In genomic region chr14:30865311-30865710, GRCm38 (mm10) we compare ENCODE assay signal across 13 mouse cellular contexts. TPM values are rescaled to one million over a fixed set of nuclear protein-coding genes. Genes with fewer than 3 reads are reported as not detected.
DNase-seq lines count a peak whose midpoint lies in the region; ATAC-seq and TF ChIP-seq lines count a peak whose summit lies in the region.
"Had no signal": no experiment of that assay in that cellular context is flagged by ENCODE, and none has a peak within 500 bp of the region (broad histone marks: within the 10 kb centered on the region; RNA-seq: fewer than 3 reads in every experiment).

No protein-coding gene starts in this region.

- WGBS in forebrain, embryonic 14.5 days, result 64% methylated on average over 3 of the region's 3 CpGs
- WGBS in forebrain, embryonic 16.5 days, result 72% methylated on average over 3 of the region's 3 CpGs

- intact Hi-C loops in left cerebral cortex, adult 2 months (cut with DNase I), result loop anchor here (5.0 to 10.0 kb wide), 3 partner anchors 38 to 271 kb away; partner anchors contain the start of genes Sfmbt1 and Tmem110
- intact Hi-C loops in left cerebral cortex, postnatal 36 days (cut with DNase I), result loop anchor here (10.0 kb wide), 1 partner anchor 171 kb away; no protein-coding TSS in a partner anchor

- no peak overlapping the region for H3K9ac ChIP-seq in forebrain, embryonic 14.5 days (ENCODE audit: low read length)
- H3K9ac ChIP-seq in forebrain, embryonic 16.5 days (replicated peaks; ENCODE audit: low read depth, low read length), result no peak overlapping the region
- H3K9ac ChIP-seq: embryonic facial prominence, embryonic 13.5 days; midbrain, embryonic 13.5 days had no signal

- H3K4me2 ChIP-seq in forebrain, embryonic 14.5 days (ENCODE audit: low read length), result no peak overlapping the region
- H3K4me2 ChIP-seq in forebrain, embryonic 16.5 days (ENCODE audit: low read length), result no peak overlapping the region
- H3K4me2 ChIP-seq: embryonic facial prominence, embryonic 13.5 days; midbrain, embryonic 13.5 days had no signal

- H3K4me1 ChIP-seq in forebrain, embryonic 14.5 days (ENCODE audit: control insufficient read depth, insufficient read depth, low read length), result no peaks in the 10 kb centered on the region
- H3K4me1 ChIP-seq in forebrain, embryonic 16.5 days (replicated peaks; ENCODE audit: control insufficient read depth, insufficient read depth, low read length), result no peaks in the 10 kb centered on the region
- H3K4me1 ChIP-seq in E14TG2a.4 (replicated peaks; ENCODE audit: low read depth, low read length), result peaks cover 39% of the 10 kb centered on the region
- H3K4me1 ChIP-seq in embryonic fibroblast, embryonic 13.5 days (ENCODE audit: control insufficient read depth, insufficient read depth, low read length), result no peaks in the 10 kb centered on the region
- H3K4me1 ChIP-seq: midbrain, embryonic 13.5 days had no signal

- H3K27me3 ChIP-seq in forebrain, embryonic 14.5 days (replicated peaks; ENCODE audit: control insufficient read depth, insufficient read depth, low read length), result no peaks in the 10 kb centered on the region
- H3K27me3 ChIP-seq in forebrain, embryonic 16.5 days (replicated peaks; ENCODE audit: control insufficient read depth, insufficient read depth, low read length), result no peaks in the 10 kb centered on the region
- H3K27me3 ChIP-seq in E14TG2a.4 (ENCODE audit: insufficient read depth, low read length), result no peaks in the 10 kb centered on the region
- H3K27me3 ChIP-seq: embryonic facial prominence, embryonic 13.5 days; midbrain, embryonic 13.5 days had no signal

- peak; percentile 56 for TF ChIP-seq CTCF in left cerebral cortex, adult 2 months (IDR thresholded peaks at IDR 0.05)
- peak; percentile 38 for TF ChIP-seq CTCF in E14TG2a.4 (conservative IDR thresholded peaks at IDR 0.05; ENCODE audit: low read length)
- peak; percentile 26; the same call in 1 of the 2 replicates for TF ChIP-seq CTCF in embryonic fibroblast, embryonic 13.5 days (IDR thresholded peaks at IDR 0.05; ENCODE audit: borderline replicate concordance, insufficient read depth, low read length)

- no peaks in the 10 kb centered on the region for H3K9me3 ChIP-seq in forebrain, embryonic 14.5 days (replicated peaks; ENCODE audit: control insufficient read depth, low read length)
- no peaks in the 10 kb centered on the region for H3K9me3 ChIP-seq in forebrain, embryonic 16.5 days (ENCODE audit: control insufficient read depth, low read length)
- no peaks in the 10 kb centered on the region for H3K9me3 ChIP-seq in E14TG2a.4 (ENCODE audit: low read length)
- H3K9me3 ChIP-seq: embryonic facial prominence, embryonic 13.5 days; midbrain, embryonic 13.5 days had no signal

- DNase-seq in forebrain, embryonic 14.5 days (ENCODE audit: low spot score), result peak; percentile 36
- no peak for DNase-seq in left cerebral cortex, adult 2 months (ENCODE audit: extremely low spot score in 1 of 2, low spot score in 2 of 2)
- DNase-seq in left cerebral cortex, postnatal 36 days (ENCODE audit: low spot score in 2 of 2), result no peak
- DNase-seq: adrenal gland, postnatal 36 days; gastrocnemius, postnatal 36 days had no signal

- no peak overlapping the region for H3K4me3 ChIP-seq in forebrain, embryonic 14.5 days (ENCODE audit: low read depth, low read length)
- no peak overlapping the region for H3K4me3 ChIP-seq in forebrain, embryonic 16.5 days (replicated peaks; ENCODE audit: low read length)
- no peak overlapping the region for H3K4me3 ChIP-seq in left cerebral cortex, adult 2 months
- H3K4me3 ChIP-seq in E14TG2a.4 (replicated peaks; ENCODE audit: low read length), result no peak overlapping the region
- no peak overlapping the region for H3K4me3 ChIP-seq in embryonic fibroblast, embryonic 13.5 days (ENCODE audit: insufficient read depth, low read length)
- H3K4me3 ChIP-seq: embryonic facial prominence, embryonic 13.5 days; midbrain, embryonic 13.5 days had no signal

- ATAC-seq in forebrain, embryonic 14.5 days, result no peak
- ATAC-seq in forebrain, embryonic 16.5 days, result no peak
- no peak for ATAC-seq in megakaryocyte, adult 5-6 weeks (ENCODE audit: poor library complexity, severe bottlenecking)
- no peak for ATAC-seq in megakaryocyte-erythroid progenitor cell, adult 5-6 weeks (replicated peaks; ENCODE audit: low FRiP score, low TSS enrichment, poor library complexity, severe bottlenecking)
- ATAC-seq: inflammation-experienced regulatory T-cells, adult 6 months; midbrain, embryonic 13.5 days had no signal

- TF ChIP-seq POLR2A in embryonic fibroblast, embryonic 13.5 days (IDR thresholded peaks at IDR 0.05; ENCODE audit: low read depth, low read length), result no peak

- no peak overlapping the region for H3K27ac ChIP-seq in forebrain, embryonic 14.5 days (ENCODE audit: low read depth, low read length)
- H3K27ac ChIP-seq in forebrain, embryonic 16.5 days (ENCODE audit: low read length), result no peak overlapping the region
- no peak overlapping the region for H3K27ac ChIP-seq in left cerebral cortex, adult 2 months
- H3K27ac ChIP-seq in embryonic fibroblast, embryonic 13.5 days (ENCODE audit: insufficient read depth, low read length), result no peak overlapping the region
- H3K27ac ChIP-seq: embryonic facial prominence, embryonic 13.5 days; midbrain, embryonic 13.5 days had no signal

- H3K36me3 ChIP-seq in forebrain, embryonic 14.5 days (ENCODE audit: control insufficient read depth, insufficient read depth, low read length), result peaks cover 4% of the 10 kb centered on the region; the same call in 1 of the 2 replicates
- no peaks in the 10 kb centered on the region for H3K36me3 ChIP-seq in forebrain, embryonic 16.5 days (ENCODE audit: control insufficient read depth, insufficient read depth)
- H3K36me3 ChIP-seq in E14TG2a.4 (ENCODE audit: insufficient read depth, low read length), result peaks cover 53% of the 10 kb centered on the region

RNA-seq across cellular contexts. Expression of gene Mustn1, which starts 13.7 kb away (rescaled TPM):
- 0.74 and 1.0 TPM in 2 replicates for polyA plus RNA-seq in forebrain, embryonic 14.5 days (2014; fragmentation: Nextera tagmentation; extraction: Ambion mirVana)
- polyA plus RNA-seq in forebrain, embryonic 16.5 days (2015; fragmentation: Nextera tagmentation; extraction: Ambion mirVana), result 0.46 and 0.90 TPM in 2 replicates
- total RNA-seq in left cerebral cortex, adult 2 months (2021), result 1 to 10 TPM; 2.1 to 3.5 TPM
- total RNA-seq in left cerebral cortex, postnatal 36 days (2021), result 1 to 10 TPM; 3.0 to 4.5 TPM
- polyA plus RNA-seq in embryonic fibroblast, embryonic 13.5 days (2011; ENCODE audit: insufficient read length, low read depth, missing spikeins), result 2.9 and 4.9 TPM in 2 replicates
- 0.91 and 1.8 TPM in 2 replicates for total RNA-seq in megakaryocyte, adult 5-6 weeks (2015)
- total RNA-seq in megakaryocyte, adult 5-6 weeks (2017), result 0.16 TPM in 1 of 2 replicates, not detected in the other
- total RNA-seq in megakaryocyte-erythroid progenitor cell, adult 5-6 weeks (2014; fragmentation: Nextera tagmentation), result 0.52 and 1.4 TPM in 2 replicates
- 1.2 TPM in 1 of 2 replicates, not detected in the other for total RNA-seq in megakaryocyte-erythroid progenitor cell, adult 5-6 weeks (2017)

RNA-seq across cellular contexts. Expression of gene Itih4, which starts 21.0 kb away (rescaled TPM):
- not detected in 2 replicates for polyA plus RNA-seq in forebrain, embryonic 14.5 days (2014; fragmentation: Nextera tagmentation; extraction: Ambion mirVana)
- polyA plus RNA-seq in forebrain, embryonic 16.5 days (2015; fragmentation: Nextera tagmentation; extraction: Ambion mirVana), result not detected in 2 replicates
- under 1 TPM in 1 of 2 experiments, not detected in 1; 0.12 TPM for total RNA-seq in left cerebral cortex, adult 2 months (2021)
- total RNA-seq in left cerebral cortex, postnatal 36 days (2021), result not detected
- 0.13 TPM in 1 of 2 replicates, not detected in the other for polyA plus RNA-seq in embryonic fibroblast, embryonic 13.5 days (2011; ENCODE audit: insufficient read length, low read depth, missing spikeins)
- total RNA-seq in megakaryocyte, adult 5-6 weeks (2015), result not detected in 2 replicates
- total RNA-seq in megakaryocyte, adult 5-6 weeks (2017), result not detected in 2 replicates
- total RNA-seq in megakaryocyte-erythroid progenitor cell, adult 5-6 weeks (2014; fragmentation: Nextera tagmentation), result not detected in 2 replicates
- total RNA-seq in megakaryocyte-erythroid progenitor cell, adult 5-6 weeks (2017), result not detected in 2 replicates
- polyA plus RNA-seq: embryonic facial prominence, embryonic 13.5 days; inflammation-experienced regulatory T-cells, adult 6 months; midbrain, embryonic 13.5 days had no signal

RNA-seq across cellular contexts. Expression of gene Tmem110, which starts 39.9 kb away (rescaled TPM):
- 15.6 and 16.4 TPM in 2 replicates for polyA plus RNA-seq in forebrain, embryonic 14.5 days (2014; fragmentation: Nextera tagmentation; extraction: Ambion mirVana)
- 18.3 and 21.6 TPM in 2 replicates for polyA plus RNA-seq in forebrain, embryonic 16.5 days (2015; fragmentation: Nextera tagmentation; extraction: Ambion mirVana)
- total RNA-seq in left cerebral cortex, adult 2 months (2021), result 10 to 100 TPM; 22.9 to 24.1 TPM
- total RNA-seq in left cerebral cortex, postnatal 36 days (2021), result 10 to 100 TPM; 23.4 to 24.2 TPM
- polyA plus RNA-seq in embryonic fibroblast, embryonic 13.5 days (2011; ENCODE audit: insufficient read length, low read depth, missing spikeins), result 17.4 and 24.8 TPM in 2 replicates
- total RNA-seq in megakaryocyte, adult 5-6 weeks (2015), result 7.9 and 9.0 TPM in 2 replicates
- total RNA-seq in megakaryocyte, adult 5-6 weeks (2017), result 12.0 and 12.2 TPM in 2 replicates
- 3.3 and 14.3 TPM in 2 replicates for total RNA-seq in megakaryocyte-erythroid progenitor cell, adult 5-6 weeks (2014; fragmentation: Nextera tagmentation)
- 4.1 and 6.9 TPM in 2 replicates for total RNA-seq in megakaryocyte-erythroid progenitor cell, adult 5-6 weeks (2017)

RNA-seq across cellular contexts. Expression of gene Itih3, which starts 58.2 kb away (rescaled TPM):
- polyA plus RNA-seq in forebrain, embryonic 14.5 days (2014; fragmentation: Nextera tagmentation; extraction: Ambion mirVana), result 0.19 and 0.62 TPM in 2 replicates
- polyA plus RNA-seq in forebrain, embryonic 16.5 days (2015; fragmentation: Nextera tagmentation; extraction: Ambion mirVana), result 0.40 and 0.58 TPM in 2 replicates
- total RNA-seq in left cerebral cortex, adult 2 months (2021), result 10 to 100 TPM; 24.6 to 24.7 TPM
- total RNA-seq in left cerebral cortex, postnatal 36 days (2021), result 10 to 100 TPM; 19.5 to 24.1 TPM
- not detected in 2 replicates for polyA plus RNA-seq in embryonic fibroblast, embryonic 13.5 days (2011; ENCODE audit: insufficient read length, low read depth, missing spikeins)
- not detected in 2 replicates for total RNA-seq in megakaryocyte, adult 5-6 weeks (2015)
- not detected in 2 replicates for total RNA-seq in megakaryocyte, adult 5-6 weeks (2017)
- total RNA-seq in megakaryocyte-erythroid progenitor cell, adult 5-6 weeks (2014; fragmentation: Nextera tagmentation), result not detected in 2 replicates
- not detected in 2 replicates for total RNA-seq in megakaryocyte-erythroid progenitor cell, adult 5-6 weeks (2017)
- polyA plus RNA-seq: embryonic facial prominence, embryonic 13.5 days; inflammation-experienced regulatory T-cells, adult 6 months had no signal
